Mouse (Mus musculus) lung, adult 2 months (tissue): ENCODE data around the gene Frmd5. TPM values are rescaled to one million over a fixed set of nuclear protein-coding genes. Genes with fewer than 3 reads are reported as not detected.

Experiments
- DNase-seq: peaks from one replicate; pipeline ENCODE4 v3.0.0; 2022
- H3K4me1 ChIP-seq: fragments of 200-500 bp; 2 replicates; pipeline ENCODE4 v1.6.1; 2011; ENCODE audit warnings: low read length; ENCODE audit not compliant: control insufficient read depth, insufficient read depth
- H3K4me3 ChIP-seq: fragments of 200-500 bp; replicated peaks from 2 replicates; pipeline ENCODE3; 2011; ENCODE audit warnings: low read depth, mild to moderate bottlenecking, control low read depth, low read length; ENCODE audit errors: extremely low read depth
- CTCF ChIP-seq: fragments of 200-500 bp; IDR thresholded peaks from 2 replicates; pipeline ENCODE4 v1.5.1; 2011; ENCODE audit warnings: mild to moderate bottlenecking, low read length, control low read depth; ENCODE audit not compliant: insufficient read depth
- POLR2A ChIP-seq: fragments of 200-500 bp; IDR thresholded peaks from 2 replicates; pipeline ENCODE4 v1.6.1; 2011; ENCODE audit warnings: low read depth, mild to moderate bottlenecking, control low read depth, low read length, borderline replicate concordance; ENCODE audit errors: extremely low read depth
- WGBS: fragments of 180-500 bp; shearing (Covaris S2); methylation state at CpG from one replicate; pipeline ENCODE4 v1.1.7; 2018; 5-methylcytosine and 5-hydroxymethylcytosine counted together
- polyA plus RNA-seq: library from polyadenylated mRNA; depleted of rRNA; stranded (reverse); fragments of >200 nt; gene quantifications from 2 replicates; pipeline ENCODE4 v1.2.3, GENCODE M21; 2012

Frmd5 gene
- polyA plus RNA-seq, 1 experiment: 5.3 TPM

- H3K4me3 ChIP-seq: no peak overlapping the region
- no peaks in the 10 kb centered on the region for H3K4me1 ChIP-seq
- TF ChIP-seq CTCF: no peak
- TF ChIP-seq POLR2A: no peak
- 32% methylated on average over 6 of the region's 6 CpGs for WGBS
- no peak for DNase-seq
These were observed 129.8 kb downstream of the Frmd5 start for GRCm38 (mm10) chr2:121676951-121677648.

- 80% methylated on average over 5 of the region's 5 CpGs for WGBS
- no peak overlapping the region for H3K4me3 ChIP-seq
- H3K4me1 ChIP-seq: no peaks in the 10 kb centered on the region
- no peak for TF ChIP-seq CTCF
- no peak for TF ChIP-seq POLR2A
- DNase-seq: no peak
These were observed 131.0 kb downstream of the Frmd5 start for GRCm38 (mm10) chr2:121675895-121676294.

GRCm38 (mm10) chr2:121675136-121675535 is 131.8 kb downstream of the Frmd5 start:
- Histone ChIP-seq H3K4me1 (no peaks in the 10 kb centered on the region), H3K4me3 (no peak overlapping the region)
- no peak for DNase-seq
- no peak for TF ChIP-seq POLR2A
- TF ChIP-seq CTCF: no peak
- WGBS: 77% methylated on average over 3 of the region's 3 CpGs

DNA sequence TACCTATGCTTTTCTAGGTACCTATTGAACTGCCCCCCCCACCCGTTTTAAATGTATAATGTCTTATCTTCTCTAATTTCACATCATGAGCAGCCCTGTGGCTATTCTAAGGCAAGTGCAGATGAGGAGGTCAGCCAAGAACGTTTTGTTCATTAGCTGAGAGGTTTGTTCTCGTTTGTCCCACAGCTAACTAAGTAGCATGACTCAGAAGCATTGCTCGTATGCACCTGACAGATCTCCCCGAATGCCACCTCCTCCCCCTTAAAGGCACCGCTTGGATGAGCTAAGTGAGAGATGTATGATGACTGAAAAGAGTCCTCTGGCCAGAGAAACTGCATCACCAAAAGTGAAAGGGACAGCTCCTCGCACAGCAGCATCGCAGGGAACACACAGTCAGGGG is 132.7 kb downstream of the Frmd5 start:
- WGBS: 59% methylated on average over 8 of the region's 8 CpGs
- Histone ChIP-seq H3K4me3 (no peak overlapping the region), H3K4me1 (no peaks in the 10 kb centered on the region)
- TF ChIP-seq POLR2A (no peak), CTCF (no peak)
- DNase-seq: no peak

DNA sequence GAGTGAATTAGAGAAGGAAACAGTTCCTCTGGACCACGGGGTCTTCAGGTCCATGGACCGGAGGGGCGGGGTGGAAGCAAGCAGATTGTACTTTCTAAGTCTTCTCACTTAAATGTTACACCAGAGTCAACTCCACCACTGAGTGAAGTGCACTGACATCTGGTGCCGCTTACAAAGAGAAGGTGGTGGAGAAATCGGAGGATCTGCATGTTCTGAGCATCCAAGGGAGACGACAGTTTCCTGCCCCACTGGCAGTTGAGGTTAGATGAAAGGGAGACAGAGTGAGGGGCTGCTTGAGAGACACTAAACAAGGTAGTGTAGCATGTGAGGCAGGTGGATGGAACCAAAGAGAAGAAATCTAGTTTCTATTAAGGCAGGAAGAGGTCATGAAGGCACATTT is 137.0 kb downstream of the Frmd5 start:
- Histone ChIP-seq H3K4me1 (no peaks in the 10 kb centered on the region), H3K4me3 (no peak overlapping the region)
- 84% methylated on average over 6 of the region's 6 CpGs for WGBS
- DNase-seq: no peak
- TF ChIP-seq CTCF (no peak), POLR2A (no peak)

DNA sequence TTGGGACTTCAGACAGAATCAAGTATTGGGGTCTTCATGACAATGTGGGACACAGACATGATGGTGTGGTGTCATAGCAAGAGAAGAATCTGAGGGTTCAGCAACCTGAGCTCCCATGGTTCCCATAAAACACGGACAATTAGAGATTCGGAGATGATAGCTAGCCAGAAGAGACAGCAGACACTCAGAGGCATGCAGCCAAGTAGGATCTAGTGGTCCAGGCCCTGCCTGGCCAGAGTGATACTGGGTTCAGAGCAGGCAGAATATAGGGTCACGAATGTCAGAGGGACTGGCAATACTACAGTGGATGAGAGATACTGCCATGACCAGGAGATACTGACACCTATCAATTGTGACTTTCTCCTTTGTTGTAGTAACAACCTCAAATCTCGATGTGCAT is 138.6 kb downstream of the Frmd5 start:
- no peaks in the 10 kb centered on the region for H3K4me1 ChIP-seq
- no peak overlapping the region for H3K4me3 ChIP-seq
- no peak for DNase-seq
- TF ChIP-seq POLR2A (no peak), CTCF (no peak)
- WGBS: 71% methylated on average over 4 of the region's 4 CpGs

DNA sequence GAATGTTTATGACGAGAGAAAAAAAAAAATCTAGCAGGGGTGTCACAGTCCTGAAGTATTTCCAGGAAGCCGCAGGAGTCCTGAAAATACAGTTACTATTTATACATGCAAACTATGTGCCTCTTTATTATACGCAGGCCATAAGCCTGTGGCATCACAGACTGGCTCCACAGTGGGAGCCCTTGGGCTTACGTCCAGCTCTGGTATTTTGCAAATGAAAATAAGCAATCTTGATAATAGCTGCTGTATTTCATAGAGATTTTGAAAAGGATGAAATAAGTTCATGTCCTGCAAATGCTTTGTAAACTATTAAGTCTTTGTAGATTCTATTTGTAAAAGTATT is 145.8 kb downstream of the Frmd5 start:
- WGBS: 70% methylated on average over 4 of the region's 4 CpGs
- no peak for TF ChIP-seq CTCF
- TF ChIP-seq POLR2A: no peak
- Histone ChIP-seq H3K4me3 (no peak overlapping the region), H3K4me1 (no peaks in the 10 kb centered on the region)
- DNase-seq: no peak

DNA sequence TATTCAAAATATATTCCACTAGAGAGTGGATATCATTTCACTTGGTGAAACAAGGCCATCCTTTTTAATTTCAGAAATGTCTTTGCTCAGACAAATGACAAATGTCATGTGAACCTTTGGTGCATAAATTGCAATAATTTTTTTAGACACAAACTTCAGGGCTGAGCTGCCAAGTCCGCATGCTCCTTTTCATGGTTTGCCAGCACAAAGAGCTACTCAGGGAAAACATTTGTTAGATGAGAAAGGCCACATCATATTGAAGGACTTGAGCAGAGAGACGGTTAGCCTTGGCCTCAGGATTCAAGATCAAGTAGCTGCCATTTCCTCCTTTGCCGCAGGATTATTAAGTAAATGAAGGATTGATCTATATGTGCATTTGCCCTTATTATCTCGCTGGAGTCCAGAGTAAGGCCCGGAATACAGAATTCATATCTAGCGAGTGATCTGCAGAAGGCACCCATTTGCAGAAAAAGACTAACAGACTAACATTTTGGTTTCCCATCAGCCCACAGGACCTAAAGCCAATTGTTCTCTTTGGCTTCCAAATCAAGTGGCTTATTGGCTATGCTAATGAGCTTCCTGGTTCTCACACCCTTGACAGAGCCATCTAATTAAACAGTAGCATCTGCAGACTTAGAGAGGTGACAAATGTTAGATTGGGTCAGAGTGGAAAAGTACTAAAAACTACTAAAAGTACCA is 146.3 kb downstream of the Frmd5 start:
- no peak for DNase-seq
- TF ChIP-seq POLR2A (no peak), CTCF (no peak)
- 79% methylated on average over 6 of the region's 6 CpGs for WGBS
- H3K4me1 ChIP-seq: no peaks in the 10 kb centered on the region
- no peak overlapping the region for H3K4me3 ChIP-seq

- no peak for DNase-seq
- TF ChIP-seq CTCF (no peak), POLR2A (no peak)
- 86% methylated on average over 4 of the region's 4 CpGs for WGBS
- Histone ChIP-seq H3K4me1 (no peaks in the 10 kb centered on the region), H3K4me3 (no peak overlapping the region)
These were observed 147.5 kb downstream of the Frmd5 start for GRCm38 (mm10) chr2:121659350-121659749.

DNA sequence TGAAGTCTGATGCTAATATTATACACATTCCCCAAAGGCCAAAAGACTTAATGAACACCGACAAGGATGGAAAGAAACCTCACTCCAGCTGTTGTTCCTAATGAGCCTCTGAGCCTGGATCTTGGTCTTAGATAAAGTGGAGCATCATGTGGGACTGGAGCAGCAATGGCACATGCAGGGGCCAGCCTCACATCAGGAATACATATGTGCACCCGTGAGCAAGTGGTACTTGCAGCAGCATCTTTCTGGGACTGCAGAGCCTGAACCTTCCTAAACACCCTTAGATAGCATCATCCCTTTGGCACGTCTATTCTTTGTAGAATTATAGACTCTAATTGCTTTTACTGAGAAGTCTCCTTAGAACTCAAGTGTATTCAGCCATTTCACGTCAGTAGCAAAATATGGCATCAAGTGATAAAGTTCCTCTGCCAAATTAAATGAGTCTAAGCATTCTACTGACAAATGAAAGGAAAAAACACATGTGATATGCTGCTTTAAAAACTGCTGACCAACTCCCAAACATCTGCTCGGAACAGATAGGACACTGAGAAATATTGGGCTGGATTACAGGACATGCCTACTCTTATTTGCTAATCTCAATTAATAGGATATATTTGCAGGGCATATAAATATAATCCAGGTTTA is 148.6 kb downstream of the Frmd5 start:
- TF ChIP-seq CTCF (no peak), POLR2A (no peak)
- Histone ChIP-seq H3K4me1 (no peaks in the 10 kb centered on the region), H3K4me3 (no peak overlapping the region)
- 78% methylated on average over 5 of the region's 5 CpGs for WGBS
- DNase-seq: no peak
